21 mouse cellular contexts compared by ENCODE assay signal in genomic region chr16:20416262-20416661, GRCm38 (mm10). TPM values are rescaled to one million over a fixed set of nuclear protein-coding genes. Genes with fewer than 3 reads are reported as not detected.
DNase-seq lines count a peak whose midpoint lies in the region; ATAC-seq and TF ChIP-seq lines count a peak whose summit lies in the region.
"Had no signal": no experiment of that assay in that cellular context is flagged by ENCODE, and none has a peak within 500 bp of the region (broad histone marks: within the 10 kb centered on the region; RNA-seq: fewer than 3 reads in every experiment).

No protein-coding gene starts in this region.

- no peak for ATAC-seq in heart, embryonic 11.5 days (replicated peaks; ENCODE audit: insufficient number of reproducible peaks, low FRiP score, low TSS enrichment)
- ATAC-seq in intestine, embryonic 14.5 days (replicated peaks; ENCODE audit: low FRiP score, low TSS enrichment, low read depth) = no peak
- ATAC-seq in intestine, embryonic 16.5 days = no peak
- no peak for ATAC-seq in intestine, postnatal 0 days
- no peak for ATAC-seq in intestine, embryonic 15.5 days
- no peak; the same call in 1 of the 2 replicates for ATAC-seq in stomach, postnatal 0 days (ENCODE audit: low FRiP score, low TSS enrichment)
- ATAC-seq: activated CD4-positive, CD25-positive, alpha-beta regulatory T cell, adult 4 months; CD4-positive, CD25-positive, alpha-beta regulatory T cell, adult 4 months; Patski had no signal

- no peak overlapping the region for H3K4me2 ChIP-seq in heart, embryonic 11.5 days
- H3K4me2 ChIP-seq in intestine, embryonic 14.5 days (ENCODE audit: low read length) = no peak overlapping the region
- H3K4me2 ChIP-seq in intestine, embryonic 16.5 days (ENCODE audit: low read depth, low read length) = no peak overlapping the region
- H3K4me2 ChIP-seq in intestine, postnatal 0 days (replicated peaks; ENCODE audit: low read depth) = no peak overlapping the region
- H3K4me2 ChIP-seq in intestine, embryonic 15.5 days (replicated peaks) = no peak overlapping the region
- H3K4me2 ChIP-seq in stomach, postnatal 0 days (replicated peaks; ENCODE audit: low read depth) = no peak overlapping the region

- H3K27ac ChIP-seq in heart, embryonic 11.5 days (ENCODE audit: low read depth, low read length) = no peak overlapping the region
- no peak overlapping the region for H3K27ac ChIP-seq in intestine, embryonic 14.5 days (ENCODE audit: low read depth)
- no peak overlapping the region for H3K27ac ChIP-seq in intestine, embryonic 16.5 days (ENCODE audit: low read length)
- H3K27ac ChIP-seq in intestine, postnatal 0 days (ENCODE audit: low read depth, low read length) = 0 out of 2 replicates have a peak overlapping the region, but pooled peaks have one; percentile 41
- no peak overlapping the region for H3K27ac ChIP-seq in intestine, embryonic 15.5 days
- peak overlapping the region; percentile 31; the same call in 1 of the 2 replicates for H3K27ac ChIP-seq in stomach, postnatal 0 days (replicated peaks)

- 89% methylated on average over 2 of the region's 2 CpGs for WGBS in heart, embryonic 11.5 days (ENCODE audit: insufficient replicate concordance)
- WGBS in intestine, embryonic 14.5 days = 89% methylated on average over 2 of the region's 2 CpGs
- WGBS in intestine, embryonic 16.5 days = 87% methylated on average over 2 of the region's 2 CpGs
- WGBS in intestine, postnatal 0 days = 94% methylated on average over 2 of the region's 2 CpGs
- 89% methylated on average over 2 of the region's 2 CpGs for WGBS in intestine, embryonic 15.5 days
- WGBS in stomach, postnatal 0 days = 89% methylated on average over 2 of the region's 2 CpGs

- no peaks in the 10 kb centered on the region for H3K9me3 ChIP-seq in heart, embryonic 11.5 days (replicated peaks; ENCODE audit: control insufficient read depth, low read length)
- H3K9me3 ChIP-seq in intestine, embryonic 14.5 days (ENCODE audit: control insufficient read depth, low read length) = no peaks in the 10 kb centered on the region
- no peaks in the 10 kb centered on the region for H3K9me3 ChIP-seq in intestine, embryonic 16.5 days (ENCODE audit: control insufficient read depth, low read length)
- no peaks in the 10 kb centered on the region for H3K9me3 ChIP-seq in intestine, postnatal 0 days (ENCODE audit: control insufficient read depth)
- no peaks in the 10 kb centered on the region for H3K9me3 ChIP-seq in intestine, embryonic 15.5 days
- H3K9me3 ChIP-seq in stomach, postnatal 0 days (ENCODE audit: control insufficient read depth, low read length) = no peaks in the 10 kb centered on the region
- H3K9me3 ChIP-seq: G1E had no signal

- no peaks in the 10 kb centered on the region for H3K27me3 ChIP-seq in heart, embryonic 11.5 days (ENCODE audit: control insufficient read depth, insufficient read depth, low read length)
- H3K27me3 ChIP-seq in intestine, embryonic 14.5 days (replicated peaks; ENCODE audit: control insufficient read depth, insufficient read depth, low read length) = no peaks in the 10 kb centered on the region
- H3K27me3 ChIP-seq in intestine, embryonic 16.5 days (replicated peaks; ENCODE audit: control insufficient read depth, insufficient read depth, low read length) = no peaks in the 10 kb centered on the region
- no peaks in the 10 kb centered on the region for H3K27me3 ChIP-seq in intestine, postnatal 0 days (replicated peaks; ENCODE audit: control insufficient read depth, insufficient read depth, low read length)
- H3K27me3 ChIP-seq in intestine, embryonic 15.5 days (replicated peaks) = no peaks in the 10 kb centered on the region
- H3K27me3 ChIP-seq in stomach, postnatal 0 days (ENCODE audit: control insufficient read depth, insufficient read depth, low read length) = no peaks in the 10 kb centered on the region
- H3K27me3 ChIP-seq: CH12.LX, Patski had no signal

- H3K4me1 ChIP-seq in heart, embryonic 11.5 days (ENCODE audit: control insufficient read depth, insufficient read depth, low read length) = no peaks in the 10 kb centered on the region
- no peaks in the 10 kb centered on the region for H3K4me1 ChIP-seq in intestine, embryonic 14.5 days (replicated peaks; ENCODE audit: control insufficient read depth, insufficient read depth, low read length)
- H3K4me1 ChIP-seq in intestine, embryonic 16.5 days (ENCODE audit: control insufficient read depth, insufficient read depth, low read length) = no peaks in the 10 kb centered on the region
- H3K4me1 ChIP-seq in intestine, postnatal 0 days (replicated peaks; ENCODE audit: control insufficient read depth, insufficient read depth, low read length) = no peaks in the 10 kb centered on the region
- H3K4me1 ChIP-seq in intestine, embryonic 15.5 days (replicated peaks) = no peaks in the 10 kb centered on the region
- H3K4me1 ChIP-seq in stomach, postnatal 0 days (replicated peaks; ENCODE audit: control insufficient read depth, insufficient read depth) = no peaks in the 10 kb centered on the region

- DNase-seq in heart, adult 11 months = peak; percentile 76
- DNase-seq in intestine, embryonic 14.5 days (ENCODE audit: low spot score) = peak; percentile 10
- no peak for DNase-seq in stomach, postnatal 0 days (ENCODE audit: low spot score)
- DNase-seq in cerebellum, adult 9-11 months = no peak
- DNase-seq: adrenal gland, adult 2 months; adrenal gland, adult 8-10 months; adrenal gland, postnatal 10 days; adrenal gland, postnatal 14 days; adrenal gland, postnatal 25 days; B cell, adult 2 months; cerebellum, adult 11 months; cerebellum, adult 11-12 months had no signal

- no peak overlapping the region for H3K9ac ChIP-seq in heart, embryonic 11.5 days (ENCODE audit: low read depth, low read length)
- no peak overlapping the region for H3K9ac ChIP-seq in intestine, embryonic 14.5 days (ENCODE audit: low read length)
- no peak overlapping the region for H3K9ac ChIP-seq in intestine, embryonic 16.5 days (ENCODE audit: low read depth, low read length)
- no peak overlapping the region for H3K9ac ChIP-seq in intestine, postnatal 0 days (ENCODE audit: low read depth, low read length)
- no peak overlapping the region for H3K9ac ChIP-seq in intestine, embryonic 15.5 days
- no peak overlapping the region for H3K9ac ChIP-seq in stomach, postnatal 0 days (ENCODE audit: low read length)

- H3K36me3 ChIP-seq in heart, embryonic 11.5 days (ENCODE audit: control insufficient read depth, insufficient read depth, low read length) = 0 out of 2 replicates have a peak, but pooled peaks cover 3% of the 10 kb centered on the region
- peaks cover 21% of the 10 kb centered on the region for H3K36me3 ChIP-seq in intestine, embryonic 14.5 days (ENCODE audit: control insufficient read depth, insufficient read depth, low read length)
- H3K36me3 ChIP-seq in intestine, embryonic 16.5 days (ENCODE audit: control insufficient read depth, insufficient read depth, low read length) = peaks cover 3% of the 10 kb centered on the region; the same call in 1 of the 2 replicates
- H3K36me3 ChIP-seq in intestine, postnatal 0 days (ENCODE audit: control insufficient read depth, insufficient read depth) = 0 out of 2 replicates have a peak, but pooled peaks cover 3% of the 10 kb centered on the region
- 0 out of 2 replicates have a peak, but pooled peaks cover 3% of the 10 kb centered on the region for H3K36me3 ChIP-seq in intestine, embryonic 15.5 days
- no peaks in the 10 kb centered on the region for H3K36me3 ChIP-seq in stomach, postnatal 0 days (ENCODE audit: control insufficient read depth, insufficient read depth, low read length)

- H3K4me3 ChIP-seq in heart, embryonic 11.5 days (ENCODE audit: low read depth, low read length) = no peak overlapping the region
- H3K4me3 ChIP-seq in intestine, embryonic 14.5 days (ENCODE audit: low read depth, low read length) = no peak overlapping the region
- H3K4me3 ChIP-seq in intestine, embryonic 16.5 days (ENCODE audit: low read length) = no peak overlapping the region
- no peak overlapping the region for H3K4me3 ChIP-seq in intestine, postnatal 0 days (ENCODE audit: low read depth, low read length)
- H3K4me3 ChIP-seq in intestine, embryonic 15.5 days (replicated peaks) = no peak overlapping the region
- no peak overlapping the region for H3K4me3 ChIP-seq in stomach, postnatal 0 days (ENCODE audit: low read depth, low read length)

- TF ChIP-seq CTCF in intestine, postnatal 0 days (IDR thresholded peaks at IDR 0.05; ENCODE audit: low read depth) = no peak
- no peak for TF ChIP-seq CTCF in stomach, postnatal 0 days (IDR thresholded peaks at IDR 0.05; ENCODE audit: low read depth)

- TF ChIP-seq EP300 in stomach, postnatal 0 days (optimal IDR thresholded peaks at IDR 0.05) = no peak

RNA-seq across cellular contexts. Expression of gene Abcc5, which starts 9.9 kb away (rescaled TPM):
- polyA plus RNA-seq in heart, embryonic 11.5 days (2014; fragmentation: Nextera tagmentation; extraction: Ambion mirVana) = 54.6 and 66.1 TPM in 2 replicates
- 59.0 and 62.8 TPM in 2 replicates for polyA plus RNA-seq in intestine, embryonic 14.5 days (2014; fragmentation: Nextera tagmentation; extraction: Ambion mirVana)
- 28.0 and 31.0 TPM in 2 replicates for polyA plus RNA-seq in intestine, embryonic 16.5 days (2015; fragmentation: Nextera tagmentation; extraction: Ambion mirVana)
- 11.5 and 13.7 TPM in 2 replicates for polyA plus RNA-seq in intestine, postnatal 0 days (2015; fragmentation: Nextera tagmentation; extraction: Ambion mirVana)
- 39.4 and 40.0 TPM in 2 replicates for polyA plus RNA-seq in intestine, embryonic 15.5 days (2015; fragmentation: Nextera tagmentation; extraction: Ambion mirVana)
- 15.9 and 19.3 TPM in 2 replicates for polyA plus RNA-seq in stomach, postnatal 0 days (2015; fragmentation: Nextera tagmentation; extraction: Ambion mirVana)

Comparison
In these comparisons a context has a peak if more than half of its experiments do, and no peak if none do; other contexts are left out.
1. H3K27ac ChIP-seq: peak in intestine, postnatal 0 days (single experiment) and stomach, postnatal 0 days (single experiment); none in heart, embryonic 11.5 days (single experiment), intestine, embryonic 14.5 days (single experiment), intestine, embryonic 16.5 days (single experiment) and intestine, embryonic 15.5 days (single experiment).
2. DNase-seq: peak in heart, adult 11 months (single experiment) and intestine, embryonic 14.5 days (single experiment); none in stomach, postnatal 0 days (single experiment) and cerebellum, adult 9-11 months (single experiment).